Mouse (Mus musculus) leukemia stem cell, adult 10-12 weeks (primary cell): Measurements from ENCODE around the gene Vmn2r109. TPM values are rescaled to one million over a fixed set of nuclear protein-coding genes. Genes with fewer than 3 reads are reported as not detected.

ENCODE experiments used
- polyA plus RNA-seq: library from polyadenylated mRNA; stranded (reverse); fragments of >175 nt; gene quantifications from 2 replicates; pipeline ENCODE4 v1.2.3, GENCODE M21; 2012; ENCODE audit warnings: low replicate concordance

Vmn2r109 gene
- polyA plus RNA-seq, result not detected in 2 replicates

DNA sequence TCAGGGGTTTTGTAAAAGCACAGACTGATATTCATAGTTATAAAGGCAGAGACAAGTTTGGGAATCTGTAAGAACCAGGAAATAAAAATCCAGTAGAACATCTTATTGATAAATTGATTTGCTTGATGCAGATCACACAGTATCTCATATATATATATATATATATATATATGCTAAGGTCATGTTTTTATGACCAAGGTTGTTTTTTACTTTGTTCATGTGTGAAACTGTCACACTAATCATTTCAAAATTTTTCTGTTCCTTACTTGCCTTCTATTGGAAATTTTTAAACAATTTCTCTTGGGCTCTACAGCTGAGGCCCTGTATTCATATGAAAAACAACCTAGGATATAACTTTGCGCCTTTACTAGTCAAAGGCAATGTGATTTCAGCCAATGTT lies at the start of gene Vmn2r109:
TSS of gene Vmn2r109 (minus strand) at position 101 of the 400 bp plus-strand sequence.

DNA sequence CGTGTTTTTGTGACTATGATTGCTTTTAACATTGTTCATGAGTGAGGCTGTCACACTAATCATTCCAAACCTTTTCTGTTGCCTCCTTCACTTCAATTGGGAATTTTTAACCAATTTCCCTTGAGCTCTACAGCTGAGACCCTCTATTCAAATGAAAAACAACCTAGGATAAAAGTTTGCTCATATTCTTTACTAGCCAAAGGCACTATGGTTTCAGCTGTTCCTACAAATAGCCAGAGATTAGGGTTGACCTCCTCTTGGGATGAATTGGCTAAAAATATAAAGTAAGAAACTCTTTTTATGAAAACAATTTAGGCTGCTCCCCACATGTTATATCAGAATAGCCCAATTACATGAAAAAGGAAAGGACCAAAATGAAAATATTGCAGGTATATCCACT lies 31.8 kb upstream of the Vmn2r109 start, which contains the start of gene Vmn2r110:
TSS of gene Vmn2r110 (minus strand) at position 101 of the 400 bp plus-strand sequence.

DNA sequence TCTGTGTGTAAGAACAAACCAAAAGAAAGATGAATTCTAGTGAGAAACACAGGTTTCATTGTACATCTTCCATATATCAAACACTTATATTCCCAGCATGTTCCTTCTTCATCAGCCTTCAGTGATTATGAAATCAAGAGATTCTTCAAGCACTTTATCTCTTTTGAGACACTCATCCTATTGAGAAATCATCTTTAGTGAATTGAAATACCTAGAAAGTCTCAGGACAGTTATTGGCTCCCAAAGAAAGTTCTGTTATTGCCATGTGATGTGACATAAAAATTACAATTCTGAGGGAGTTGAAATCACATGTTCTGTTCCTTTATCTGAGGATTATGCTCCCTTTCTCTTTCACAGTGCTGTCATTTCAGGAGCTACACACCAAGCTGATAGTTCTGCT lies 66.7 kb downstream of the Vmn2r109 start, which contains the start of gene Vmn1r225:
TSS of gene Vmn1r225 (plus strand) at position 301 of the 400 bp plus-strand sequence.

Other genes with a start within 250 kb of the Vmn2r109 start
- gene Vmn2r107, start 219.5 kb downstream of the Vmn2r109 start, polyA plus RNA-seq, result not detected in 2 replicates
- gene Vmn1r224, start 150.6 kb downstream of the Vmn2r109 start, polyA plus RNA-seq, result not detected in 2 replicates
- gene Vmn2r108, start 83.4 kb downstream of the Vmn2r109 start, polyA plus RNA-seq, result not detected in 2 replicates
- not detected in 2 replicates for gene Vmn1r225, start 66.6 kb downstream of the Vmn2r109 start, polyA plus RNA-seq
- not detected in 2 replicates for gene Vmn2r110, start 31.7 kb upstream of the Vmn2r109 start, polyA plus RNA-seq
- gene Fpr-rs3, start 60.1 kb upstream of the Vmn2r109 start, polyA plus RNA-seq, result not detected in 2 replicates
- gene Vmn1r226, start 118.1 kb upstream of the Vmn2r109 start, polyA plus RNA-seq, result not detected in 2 replicates
- gene Vmn1r227, start 165.1 kb upstream of the Vmn2r109 start, polyA plus RNA-seq, result not detected in 2 replicates
- gene Vmn1r228, start 221.4 kb upstream of the Vmn2r109 start, polyA plus RNA-seq, result not detected in 2 replicates
- gene Vmn1r229, start 246.8 kb upstream of the Vmn2r109 start, polyA plus RNA-seq, result not detected in 2 replicates